Mouse (Mus musculus): ENCODE results near the gene Efcab2. TPM values are rescaled to one million over a fixed set of nuclear protein-coding genes. Genes with fewer than 3 reads are reported as not detected.
"Not testable (repeated sequence)": the region's sequence is repeated elsewhere in the genome, so short reads cannot be mapped to it uniquely, and the experiment has no call there.

The Efcab2 gene
- total RNA-seq, 2 experiments from 2014 or later, result 19.8 to 20.5 TPM

- DNase-seq, result peak; percentile 88
Measured at GRCm38 (mm10) chr1:178405445-178405911, 407 bp upstream of the Efcab2 start.

- DNase-seq, result peak; percentile 14
Measured at GRCm38 (mm10) chr1:178406765-178407645, 1.1 kb downstream of the Efcab2 start.

GRCm38 (mm10) chr1:178407651-178408050, 1.8 kb downstream of the Efcab2 start:
- DNase-seq, result no peak

- no peak for DNase-seq
Measured at GRCm38 (mm10) chr1:178408901-178409361, 3.0 kb downstream of the Efcab2 start.

- not testable (repeated sequence) for DNase-seq
Measured at GRCm38 (mm10) chr1:178413367-178413766, 7.5 kb downstream of the Efcab2 start.

GRCm38 (mm10) chr1:178419608-178420007, 13.7 kb downstream of the Efcab2 start:
- no peak for DNase-seq

GRCm38 (mm10) chr1:178423662-178424061, 17.8 kb downstream of the Efcab2 start:
- no peak for DNase-seq

GRCm38 (mm10) chr1:178431619-178432444, 25.9 kb downstream of the Efcab2 start:
- no peak for DNase-seq

GRCm38 (mm10) chr1:178433619-178434018, 27.7 kb downstream of the Efcab2 start:
- no peak for DNase-seq

- no peak for DNase-seq
Measured at GRCm38 (mm10) chr1:178444407-178444806, 38.5 kb downstream of the Efcab2 start.

GRCm38 (mm10) chr1:178447036-178447435, 41.2 kb downstream of the Efcab2 start:
- no peak for DNase-seq

- peak; percentile 21 for DNase-seq
Measured at GRCm38 (mm10) chr1:178448271-178448744, 42.4 kb downstream of the Efcab2 start.

GRCm38 (mm10) chr1:178449172-178449571, 43.3 kb downstream of the Efcab2 start:
- DNase-seq, result peak; percentile 90

- no peak for DNase-seq
Measured at GRCm38 (mm10) chr1:178449933-178450332, 44.0 kb downstream of the Efcab2 start.

GRCm38 (mm10) chr1:178454125-178454524, 48.2 kb downstream of the Efcab2 start:
- DNase-seq, result no peak

- DNase-seq, result no peak
Measured at GRCm38 (mm10) chr1:178455120-178455519, 49.2 kb downstream of the Efcab2 start.

GRCm38 (mm10) chr1:178458029-178458428, 52.1 kb downstream of the Efcab2 start:
- no peak for DNase-seq

- peak; percentile 88 for DNase-seq
Measured at GRCm38 (mm10) chr1:178463712-178464111, 57.8 kb downstream of the Efcab2 start.

GRCm38 (mm10) chr1:178464140-178464539, 58.3 kb downstream of the Efcab2 start:
- no peak for DNase-seq

GRCm38 (mm10) chr1:178467594-178467993, 61.7 kb downstream of the Efcab2 start:
- DNase-seq, result no peak

- no peak for DNase-seq
Measured at GRCm38 (mm10) chr1:178468280-178468679, 62.4 kb downstream of the Efcab2 start.

GRCm38 (mm10) chr1:178483854-178484253, 78.0 kb downstream of the Efcab2 start:
- no peak for DNase-seq

Measured in heart, postnatal 4 days (tissue).